Comparison of ENCODE assay signal across 18 mouse cellular contexts in genomic region chr8:94377031-94377430, GRCm38 (mm10). TPM values are rescaled to one million over a fixed set of nuclear protein-coding genes. Genes with fewer than 3 reads are reported as not detected.
DNase-seq lines count a peak whose midpoint lies in the region; ATAC-seq and TF ChIP-seq lines count a peak whose summit lies in the region.
"Had no signal": no experiment of that assay in that cellular context is flagged by ENCODE, and none has a peak within 500 bp of the region (broad histone marks: within the 10 kb centered on the region; RNA-seq: fewer than 3 reads in every experiment).

No protein-coding gene starts in this region.

- H3K4me1 ChIP-seq in kidney, adult 2 months (ENCODE audit: control insufficient read depth, insufficient read depth, low read length), result peaks cover 5% of the 10 kb centered on the region; the same call in 1 of the 2 replicates
- H3K4me1 ChIP-seq in midbrain, embryonic 13.5 days (replicated peaks), result no peaks in the 10 kb centered on the region
- H3K4me1 ChIP-seq: embryonic facial prominence, embryonic 15.5 days; forebrain, embryonic 13.5 days; hindbrain, embryonic 13.5 days; neural tube, embryonic 13.5 days had no signal

- H3K4me2 ChIP-seq in midbrain, embryonic 13.5 days (replicated peaks), result no peak overlapping the region
- H3K4me2 ChIP-seq: embryonic facial prominence, embryonic 15.5 days; forebrain, embryonic 13.5 days; heart, embryonic 12.5 days; hindbrain, embryonic 13.5 days; midbrain, embryonic 11.5 days; neural tube, embryonic 13.5 days had no signal

- 76% methylated on average over 4 of the region's 4 CpGs for WGBS in kidney, adult 2 months
- 88% methylated on average over 4 of the region's 4 CpGs for WGBS in midbrain, embryonic 13.5 days

- no peaks in the 10 kb centered on the region for H3K36me3 ChIP-seq in kidney, adult 2 months (ENCODE audit: control insufficient read depth, insufficient read depth, low read length)
- H3K36me3 ChIP-seq in midbrain, embryonic 13.5 days, result no peaks in the 10 kb centered on the region
- H3K36me3 ChIP-seq: embryonic facial prominence, embryonic 15.5 days; heart, embryonic 12.5 days; hindbrain, embryonic 13.5 days; neural tube, embryonic 13.5 days had no signal

- no peaks in the 10 kb centered on the region for H3K9me3 ChIP-seq in midbrain, embryonic 13.5 days
- H3K9me3 ChIP-seq: embryonic facial prominence, embryonic 15.5 days; forebrain, embryonic 13.5 days; heart, embryonic 12.5 days; hindbrain, embryonic 13.5 days; neural tube, embryonic 13.5 days had no signal

- no peak for DNase-seq in kidney, adult 2 months
- DNase-seq in kidney, postnatal 25 days, result no peak
- peak; percentile 69 to 73 for DNase-seq in spleen, postnatal 36 days (ENCODE audit: low spot score in 2 of 2)
- DNase-seq in spleen, postnatal 14 days (ENCODE audit: low spot score in 2 of 2), result no peak
- DNase-seq in left cerebral cortex, adult 11 months (ENCODE audit: low spot score), result no peak
- no peak for DNase-seq in cerebellum, postnatal 25 days
- DNase-seq: retina, postnatal 1 day; thymus, postnatal 4 days had no signal

- no peak for TF ChIP-seq POLR2A in kidney, adult 2 months (IDR thresholded peaks at IDR 0.05; ENCODE audit: low read depth, low read length)

- H3K27me3 ChIP-seq in kidney, adult 2 months (replicated peaks; ENCODE audit: control insufficient read depth, insufficient read depth, low read length), result no peaks in the 10 kb centered on the region
- H3K27me3 ChIP-seq in midbrain, embryonic 13.5 days, result no peaks in the 10 kb centered on the region
- H3K27me3 ChIP-seq: embryonic facial prominence, embryonic 15.5 days; forebrain, embryonic 13.5 days; heart, embryonic 12.5 days; neural tube, embryonic 13.5 days had no signal

- TF ChIP-seq CTCF in kidney, adult 2 months (conservative IDR thresholded peaks at IDR 0.05; ENCODE audit: insufficient read depth, insufficient read length, low read depth, low read length), result no peak

- no peak overlapping the region for H3K4me3 ChIP-seq in kidney, adult 2 months (ENCODE audit: insufficient read depth, low read depth, low read length)
- H3K4me3 ChIP-seq in midbrain, embryonic 13.5 days (replicated peaks), result no peak overlapping the region
- H3K4me3 ChIP-seq: embryonic facial prominence, embryonic 15.5 days; forebrain, embryonic 13.5 days; heart, embryonic 12.5 days; hindbrain, embryonic 13.5 days; left cerebral cortex, adult 2 months; neural tube, embryonic 13.5 days had no signal

- H3K9ac ChIP-seq in midbrain, embryonic 13.5 days (replicated peaks), result no peak overlapping the region
- H3K9ac ChIP-seq: embryonic facial prominence, embryonic 15.5 days; forebrain, embryonic 13.5 days; heart, embryonic 12.5 days; hindbrain, embryonic 13.5 days; neural tube, embryonic 13.5 days had no signal

- peak; percentile 73 for ATAC-seq in megakaryocyte, adult 5-6 weeks (ENCODE audit: poor library complexity, severe bottlenecking)
- ATAC-seq in midbrain, embryonic 13.5 days, result no peak
- ATAC-seq: forebrain, embryonic 13.5 days had no signal

- peak overlapping the region; percentile 52 for H3K27ac ChIP-seq in kidney, adult 2 months (ENCODE audit: insufficient read depth, low read depth, low read length)
- H3K27ac ChIP-seq in midbrain, embryonic 13.5 days, result no peak overlapping the region
- H3K27ac ChIP-seq: embryonic facial prominence, embryonic 15.5 days; forebrain, embryonic 13.5 days; hindbrain, embryonic 13.5 days; left cerebral cortex, adult 2 months; neural tube, embryonic 13.5 days had no signal

RNA-seq across cellular contexts. Expression of gene Herpud1, which starts 9.2 kb away (rescaled TPM):
- polyA plus RNA-seq in kidney, adult 2 months (2012; rRNA removed), result 417 and 537 TPM in 2 replicates
- total RNA-seq in megakaryocyte, adult 5-6 weeks (2015), result 71.9 and 76.0 TPM in 2 replicates
- total RNA-seq in megakaryocyte, adult 5-6 weeks (2017), result 79.4 and 80.9 TPM in 2 replicates
- polyA plus RNA-seq in midbrain, embryonic 13.5 days (2015; fragmentation: Nextera tagmentation; extraction: Ambion mirVana), result 58.2 and 60.0 TPM in 2 replicates

RNA-seq across cellular contexts. Expression of gene Slc12a3, which starts 48.0 kb away (rescaled TPM):
- polyA plus RNA-seq in kidney, adult 2 months (2012; rRNA removed), result 600 and 1,070 TPM in 2 replicates
- total RNA-seq in megakaryocyte, adult 5-6 weeks (2015), result 0.25 and 0.34 TPM in 2 replicates
- 0.16 TPM in 1 of 2 replicates, not detected in the other for total RNA-seq in megakaryocyte, adult 5-6 weeks (2017)
- 0.09 and 0.12 TPM in 2 replicates for polyA plus RNA-seq in midbrain, embryonic 13.5 days (2015; fragmentation: Nextera tagmentation; extraction: Ambion mirVana)
- total RNA-seq: gastrocnemius, adult 8-10 months had no signal
- polyA plus RNA-seq: forebrain, embryonic 13.5 days; midbrain, embryonic 11.5 days had no signal

RNA-seq across cellular contexts. Expression of gene Nlrc5, which starts 57.1 kb away (rescaled TPM):
- 4.0 and 6.6 TPM in 2 replicates for polyA plus RNA-seq in kidney, adult 2 months (2012; rRNA removed)
- 29.2 and 32.2 TPM in 2 replicates for total RNA-seq in megakaryocyte, adult 5-6 weeks (2015)
- total RNA-seq in megakaryocyte, adult 5-6 weeks (2017), result 27.4 and 28.2 TPM in 2 replicates
- 0.27 and 0.28 TPM in 2 replicates for polyA plus RNA-seq in midbrain, embryonic 13.5 days (2015; fragmentation: Nextera tagmentation; extraction: Ambion mirVana)
- polyA plus RNA-seq: midbrain, embryonic 11.5 days had no signal

Comparison
In these comparisons a context has a peak if more than half of its experiments do, and no peak if none do; other contexts are left out.
1. DNase-seq: peak in spleen, postnatal 36 days (2 of 2); none in kidney, adult 2 months (single experiment), kidney, postnatal 25 days (0 of 2), spleen, postnatal 14 days (0 of 2), left cerebral cortex, adult 11 months (single experiment) and cerebellum, postnatal 25 days (0 of 2).
2. RNA of gene Slc12a3, which starts 48.0 kb away (polyA plus RNA-seq): 600 to 1,070 TPM in kidney, adult 2 months; 0.09 to 0.12 TPM in midbrain, embryonic 13.5 days; every median in the first group is over 100 times any median in the second.